Mouse (Mus musculus): ENCODE data around the gene Sec31a. TPM values are rescaled to one million over a fixed set of nuclear protein-coding genes. Genes with fewer than 3 reads are reported as not detected.
A peak's percentile ranks its signal among the peaks of the same experiment; 100 is the strongest.

The Sec31a gene
- polyA plus RNA-seq, 1 experiment from 2014 or later, result 114 TPM

GRCm38 (mm10) chr5:100392436-100392955 lies 23.5 kb downstream of the Sec31a start:
- H3K9me3 ChIP-seq, result no peaks in the 10 kb centered on the region
- no peaks in the 10 kb centered on the region for H3K4me1 ChIP-seq (replicated peaks)
- H3K27ac ChIP-seq, result no peak overlapping the region
- H3K4me3 ChIP-seq, result no peak overlapping the region
- no peaks in the 10 kb centered on the region for H3K27me3 ChIP-seq (ENCODE audit: insufficient read depth, poor library complexity, severe bottlenecking)
- 92% methylated on average over 20 of the region's 20 CpGs for WGBS
- peaks cover 95% of the 10 kb centered on the region for H3K36me3 ChIP-seq
- no peak for DNase-seq (ENCODE audit: low spot score)

GRCm38 (mm10) chr5:100383782-100384510 lies 32.1 kb downstream of the Sec31a start:
- H3K4me3 ChIP-seq, result no peak overlapping the region
- no peaks in the 10 kb centered on the region for H3K4me1 ChIP-seq (replicated peaks)
- DNase-seq (ENCODE audit: low spot score), result no peak
- 96% methylated on average over 18 of the region's 18 CpGs for WGBS
- peaks cover 94% of the 10 kb centered on the region for H3K36me3 ChIP-seq
- H3K27me3 ChIP-seq (ENCODE audit: insufficient read depth, poor library complexity, severe bottlenecking), result no peaks in the 10 kb centered on the region
- no peaks in the 10 kb centered on the region for H3K9me3 ChIP-seq
- H3K27ac ChIP-seq, result no peak overlapping the region

GRCm38 (mm10) chr5:100381094-100381493 lies 34.9 kb downstream of the Sec31a start:
- Histone ChIP-seq H3K27me3 (ENCODE audit: insufficient read depth, poor library complexity, severe bottlenecking) (no peaks in the 10 kb centered on the region), H3K9me3 (no peaks in the 10 kb centered on the region)

GRCm38 (mm10) chr5:100380277-100380676 lies 35.8 kb downstream of the Sec31a start:
- Histone ChIP-seq H3K36me3 (peaks cover 100% of the 10 kb centered on the region), H3K4me3 (no peak overlapping the region)

More at GRCm38 (mm10) chr5:100381094-100381493, 34.9 kb downstream of the Sec31a start:
- WGBS, result 97% methylated on average over 7 of the region's 7 CpGs
- no peak for DNase-seq (ENCODE audit: low spot score)
- Histone ChIP-seq H3K4me1 (replicated peaks) (no peaks in the 10 kb centered on the region), H3K36me3 (peaks cover 100% of the 10 kb centered on the region), H3K4me3 (no peak overlapping the region), H3K27ac (no peak overlapping the region)

GRCm38 (mm10) chr5:100378981-100379380 lies 37.1 kb downstream of the Sec31a start:
- Histone ChIP-seq H3K27ac (no peak overlapping the region), H3K4me1 (replicated peaks) (no peaks in the 10 kb centered on the region), H3K36me3 (peaks cover 100% of the 10 kb centered on the region), H3K4me3 (no peak overlapping the region), H3K27me3 (ENCODE audit: insufficient read depth, poor library complexity, severe bottlenecking) (no peaks in the 10 kb centered on the region), H3K9me3 (no peaks in the 10 kb centered on the region)
- no peak for DNase-seq (ENCODE audit: low spot score)
- 88% methylated on average over 2 of the region's 2 CpGs for WGBS

More at GRCm38 (mm10) chr5:100380277-100380676, 35.8 kb downstream of the Sec31a start:
- no peak for DNase-seq (ENCODE audit: low spot score)
- H3K4me1 ChIP-seq (replicated peaks), result no peaks in the 10 kb centered on the region
- no peaks in the 10 kb centered on the region for H3K9me3 ChIP-seq
- WGBS, result 94% methylated on average over 5 of the region's 5 CpGs
- H3K27ac ChIP-seq, result no peak overlapping the region
- H3K27me3 ChIP-seq (ENCODE audit: insufficient read depth, poor library complexity, severe bottlenecking), result no peaks in the 10 kb centered on the region

- 98% methylated on average over 5 of the region's 5 CpGs for WGBS
- Histone ChIP-seq H3K36me3 (peaks cover 100% of the 10 kb centered on the region), H3K9me3 (no peaks in the 10 kb centered on the region), H3K27me3 (ENCODE audit: insufficient read depth, poor library complexity, severe bottlenecking) (no peaks in the 10 kb centered on the region), H3K27ac (no peak overlapping the region), H3K4me3 (no peak overlapping the region), H3K4me1 (replicated peaks) (no peaks in the 10 kb centered on the region)
- no peak for DNase-seq (ENCODE audit: low spot score)
These were observed 37.8 kb downstream of the Sec31a start for GRCm38 (mm10) chr5:100378211-100378610.

- H3K27me3 ChIP-seq (ENCODE audit: insufficient read depth, poor library complexity, severe bottlenecking), result no peaks in the 10 kb centered on the region
- DNase-seq (ENCODE audit: low spot score), result no peak
- no peaks in the 10 kb centered on the region for H3K9me3 ChIP-seq
- H3K27ac ChIP-seq, result no peak overlapping the region
- H3K36me3 ChIP-seq, result peaks cover 99% of the 10 kb centered on the region
- H3K4me1 ChIP-seq (replicated peaks), result no peaks in the 10 kb centered on the region
- H3K4me3 ChIP-seq, result no peak overlapping the region
- 77% methylated on average over 2 of the region's 2 CpGs for WGBS
These were observed 38.7 kb downstream of the Sec31a start for GRCm38 (mm10) chr5:100377376-100377775.

- no peaks in the 10 kb centered on the region for H3K27me3 ChIP-seq (ENCODE audit: insufficient read depth, poor library complexity, severe bottlenecking)
- H3K4me3 ChIP-seq, result no peak overlapping the region
- peaks cover 90% of the 10 kb centered on the region for H3K36me3 ChIP-seq
- no peak overlapping the region for H3K27ac ChIP-seq
- H3K9me3 ChIP-seq, result no peaks in the 10 kb centered on the region
- no peak for DNase-seq (ENCODE audit: low spot score)
- H3K4me1 ChIP-seq (replicated peaks), result no peaks in the 10 kb centered on the region
- WGBS, result 92% methylated on average over 2 of the region's 2 CpGs
These were observed 41.3 kb downstream of the Sec31a start for GRCm38 (mm10) chr5:100374703-100375102.

GRCm38 (mm10) chr5:100373952-100374351 lies 42.1 kb downstream of the Sec31a start:
- Histone ChIP-seq H3K4me3 (no peak overlapping the region), H3K4me1 (replicated peaks) (no peaks in the 10 kb centered on the region), H3K36me3 (peaks cover 87% of the 10 kb centered on the region), H3K9me3 (no peaks in the 10 kb centered on the region), H3K27me3 (ENCODE audit: insufficient read depth, poor library complexity, severe bottlenecking) (no peaks in the 10 kb centered on the region), H3K27ac (no peak overlapping the region)
- WGBS, result 63% methylated on average over 5 of the region's 5 CpGs
- DNase-seq (ENCODE audit: low spot score), result peak; percentile 36

- Histone ChIP-seq H3K9me3 (no peaks in the 10 kb centered on the region), H3K27me3 (ENCODE audit: insufficient read depth, poor library complexity, severe bottlenecking) (no peaks in the 10 kb centered on the region), H3K27ac (no peak overlapping the region), H3K4me1 (replicated peaks) (no peaks in the 10 kb centered on the region), H3K4me3 (no peak overlapping the region), H3K36me3 (peaks cover 86% of the 10 kb centered on the region)
- no peak for DNase-seq (ENCODE audit: low spot score)
- WGBS, result 68% methylated on average over 1 of the region's 1 CpGs
These were observed 45.1 kb downstream of the Sec31a start for GRCm38 (mm10) chr5:100370919-100371318.

GRCm38 (mm10) chr5:100369825-100370459 lies 46.1 kb downstream of the Sec31a start:
- no peaks in the 10 kb centered on the region for H3K4me1 ChIP-seq (replicated peaks)
- H3K36me3 ChIP-seq, result peaks cover 86% of the 10 kb centered on the region
- no peak overlapping the region for H3K4me3 ChIP-seq
- no peak overlapping the region for H3K27ac ChIP-seq
- no peaks in the 10 kb centered on the region for H3K27me3 ChIP-seq (ENCODE audit: insufficient read depth, poor library complexity, severe bottlenecking)
- no peak for DNase-seq (ENCODE audit: low spot score)
- no peaks in the 10 kb centered on the region for H3K9me3 ChIP-seq
- 94% methylated on average over 11 of the region's 11 CpGs for WGBS

GRCm38 (mm10) chr5:100369093-100369492 lies 46.9 kb downstream of the Sec31a start:
- 93% methylated on average over 6 of the region's 6 CpGs for WGBS
- H3K36me3 ChIP-seq, result peaks cover 86% of the 10 kb centered on the region

GRCm38 (mm10) chr5:100368527-100368926 lies 47.5 kb downstream of the Sec31a start:
- DNase-seq (ENCODE audit: low spot score), result no peak
- 87% methylated on average over 5 of the region's 5 CpGs for WGBS
- H3K4me3 ChIP-seq, result no peak overlapping the region
- peaks cover 86% of the 10 kb centered on the region for H3K36me3 ChIP-seq
- no peaks in the 10 kb centered on the region for H3K9me3 ChIP-seq
- no peak overlapping the region for H3K27ac ChIP-seq
- no peaks in the 10 kb centered on the region for H3K4me1 ChIP-seq (replicated peaks)
- no peaks in the 10 kb centered on the region for H3K27me3 ChIP-seq (ENCODE audit: insufficient read depth, poor library complexity, severe bottlenecking)

More at GRCm38 (mm10) chr5:100369093-100369492, 46.9 kb downstream of the Sec31a start:
- Histone ChIP-seq H3K27ac (no peak overlapping the region), H3K4me1 (replicated peaks) (no peaks in the 10 kb centered on the region), H3K27me3 (ENCODE audit: insufficient read depth, poor library complexity, severe bottlenecking) (no peaks in the 10 kb centered on the region), H3K9me3 (no peaks in the 10 kb centered on the region), H3K4me3 (no peak overlapping the region)
- no peak for DNase-seq (ENCODE audit: low spot score)
